Mouse (Mus musculus): ENCODE data around the gene Gm47996. TPM values are rescaled to one million over a fixed set of nuclear protein-coding genes. Genes with fewer than 3 reads are reported as not detected.
"Not testable (repeated sequence)": the region's sequence is repeated elsewhere in the genome, so short reads cannot be mapped to it uniquely, and the experiment has no call there.

Gene Gm47996
- polyA plus RNA-seq, 1 experiment from 2014 or later = not detected

DNA sequence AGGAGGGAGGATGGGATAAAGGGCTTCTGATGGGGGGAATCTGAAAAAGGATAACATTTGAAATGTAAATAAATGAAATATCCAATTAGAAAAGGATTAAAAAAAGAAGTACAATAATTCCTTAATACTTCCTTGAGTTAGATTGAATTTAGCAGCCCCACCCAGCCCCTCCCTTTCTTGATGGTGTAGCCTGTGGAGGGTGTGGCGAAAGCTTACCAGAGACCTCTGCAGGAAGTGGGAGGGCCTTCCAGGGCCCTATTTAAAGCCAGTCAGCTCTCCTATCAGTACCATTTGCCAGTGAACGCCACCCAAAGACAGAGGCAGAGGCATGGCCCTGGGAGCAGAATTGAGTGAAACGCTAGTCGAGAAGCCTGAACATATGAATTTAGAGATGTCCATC lies 11.8 kb upstream of the Gm47996 start, which contains the start of gene Gm47995:
TSS of gene Gm47995 (plus strand) at position 329 of the 400 bp plus-strand sequence.
- H3K9me3 ChIP-seq (replicated peaks; ENCODE audit: control insufficient read depth, low read length); H3K4me1 ChIP-seq (ENCODE audit: control insufficient read depth, insufficient read depth, low read length); DNase-seq (ENCODE audit: low spot score); H3K4me3 ChIP-seq (ENCODE audit: low read depth, low read length); ATAC-seq; H3K27ac ChIP-seq (ENCODE audit: low read depth, low read length); H3K36me3 ChIP-seq (ENCODE audit: control insufficient read depth, insufficient read depth, low read length); H3K4me2 ChIP-seq (ENCODE audit: low read length); H3K27me3 ChIP-seq (replicated peaks; ENCODE audit: control insufficient read depth, insufficient read depth, low read length); H3K9ac ChIP-seq (ENCODE audit: low read length): not testable (repeated sequence)
- 67% methylated on average over 2 of the region's 4 CpGs for WGBS

DNA sequence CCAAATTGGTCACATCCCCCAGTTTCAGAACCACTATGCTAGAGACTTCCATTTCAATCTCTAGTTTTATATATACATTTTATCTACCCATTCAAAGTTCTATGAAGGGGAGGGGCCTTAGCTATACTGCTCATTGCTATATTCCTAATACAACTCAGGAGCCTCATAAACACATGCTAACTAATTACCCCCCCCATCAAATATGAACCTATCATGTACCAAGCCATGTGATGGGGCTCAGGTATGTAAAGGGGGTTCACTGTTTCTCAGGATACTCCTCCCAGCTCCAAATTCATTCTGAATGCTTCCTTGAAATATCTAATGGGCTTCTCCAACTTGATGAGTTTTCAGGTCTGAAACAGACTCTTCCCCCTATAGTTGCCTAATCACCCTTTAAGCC lies 9.3 kb upstream of the Gm47996 start:
- H3K4me3 ChIP-seq (ENCODE audit: low read depth, low read length) = not testable (repeated sequence)

GRCm38 (mm10) chr1:151202771-151203170 lies 7.2 kb upstream of the Gm47996 start:
- 81% methylated on average over 3 of the region's 5 CpGs for WGBS
- not testable (repeated sequence) for H3K9ac ChIP-seq (ENCODE audit: low read length); H3K4me2 ChIP-seq (ENCODE audit: low read length); H3K9me3 ChIP-seq (replicated peaks; ENCODE audit: control insufficient read depth, low read length); DNase-seq (ENCODE audit: low spot score); H3K27ac ChIP-seq (ENCODE audit: low read depth, low read length); H3K4me1 ChIP-seq (ENCODE audit: control insufficient read depth, insufficient read depth, low read length); H3K4me3 ChIP-seq (ENCODE audit: low read depth, low read length); H3K36me3 ChIP-seq (ENCODE audit: control insufficient read depth, insufficient read depth, low read length); H3K27me3 ChIP-seq (replicated peaks; ENCODE audit: control insufficient read depth, insufficient read depth, low read length); ATAC-seq

More for the DNA sequence above, 9.3 kb upstream of the Gm47996 start:
- not testable (repeated sequence) for ATAC-seq; H3K9ac ChIP-seq (ENCODE audit: low read length); DNase-seq (ENCODE audit: low spot score); H3K36me3 ChIP-seq (ENCODE audit: control insufficient read depth, insufficient read depth, low read length); H3K27me3 ChIP-seq (replicated peaks; ENCODE audit: control insufficient read depth, insufficient read depth, low read length); H3K4me1 ChIP-seq (ENCODE audit: control insufficient read depth, insufficient read depth, low read length); H3K4me2 ChIP-seq (ENCODE audit: low read length); H3K9me3 ChIP-seq (replicated peaks; ENCODE audit: control insufficient read depth, low read length); H3K27ac ChIP-seq (ENCODE audit: low read depth, low read length)

DNA sequence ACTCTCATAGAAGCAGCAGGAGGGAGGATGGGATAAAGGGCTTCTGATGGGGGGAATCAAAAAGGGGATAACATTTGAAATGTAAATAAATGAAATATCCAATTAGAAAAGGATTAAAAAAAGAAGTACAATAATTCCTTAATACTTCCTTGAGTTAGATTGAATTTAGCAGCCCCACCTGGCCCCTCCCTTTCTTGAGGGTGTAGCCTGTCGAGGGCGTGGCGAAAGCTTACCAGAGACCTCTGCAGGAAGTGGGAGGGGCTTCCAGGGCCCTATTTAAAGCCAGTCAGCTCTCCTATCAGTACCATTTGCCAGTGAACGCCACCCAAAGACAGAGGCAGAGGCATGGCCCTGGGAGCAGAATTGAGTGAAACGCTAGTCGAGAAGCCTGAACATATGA lies 6.1 kb upstream of the Gm47996 start, which contains the start of gene 3110040M04Rik:
TSS of gene 3110040M04Rik (plus strand) at position 304 of the 400 bp plus-strand sequence.
- ATAC-seq; H3K27ac ChIP-seq (ENCODE audit: low read depth, low read length); H3K27me3 ChIP-seq (replicated peaks; ENCODE audit: control insufficient read depth, insufficient read depth, low read length); H3K36me3 ChIP-seq (ENCODE audit: control insufficient read depth, insufficient read depth, low read length); DNase-seq (ENCODE audit: low spot score); H3K4me1 ChIP-seq (ENCODE audit: control insufficient read depth, insufficient read depth, low read length); H3K4me3 ChIP-seq (ENCODE audit: low read depth, low read length); H3K9me3 ChIP-seq (replicated peaks; ENCODE audit: control insufficient read depth, low read length); H3K4me2 ChIP-seq (ENCODE audit: low read length); H3K9ac ChIP-seq (ENCODE audit: low read length): not testable (repeated sequence)
- no CpG with 5 or more reads among the region's 6 CpGs for WGBS

GRCm38 (mm10) chr1:151208493-151208892 lies 1.4 kb upstream of the Gm47996 start:
- ATAC-seq; H3K4me1 ChIP-seq (ENCODE audit: control insufficient read depth, insufficient read depth, low read length); H3K36me3 ChIP-seq (ENCODE audit: control insufficient read depth, insufficient read depth, low read length); H3K27me3 ChIP-seq (replicated peaks; ENCODE audit: control insufficient read depth, insufficient read depth, low read length); H3K9ac ChIP-seq (ENCODE audit: low read length); H3K9me3 ChIP-seq (replicated peaks; ENCODE audit: control insufficient read depth, low read length); DNase-seq (ENCODE audit: low spot score); H3K4me2 ChIP-seq (ENCODE audit: low read length); H3K4me3 ChIP-seq (ENCODE audit: low read depth, low read length); H3K27ac ChIP-seq (ENCODE audit: low read depth, low read length): not testable (repeated sequence)
- WGBS = 71% methylated on average over 3 of the region's 5 CpGs

GRCm38 (mm10) chr1:151208944-151209343 lies 987 bp upstream of the Gm47996 start:
- H3K4me1 ChIP-seq (ENCODE audit: control insufficient read depth, insufficient read depth, low read length); H3K9me3 ChIP-seq (replicated peaks; ENCODE audit: control insufficient read depth, low read length); H3K27me3 ChIP-seq (replicated peaks; ENCODE audit: control insufficient read depth, insufficient read depth, low read length); H3K4me2 ChIP-seq (ENCODE audit: low read length); H3K36me3 ChIP-seq (ENCODE audit: control insufficient read depth, insufficient read depth, low read length); H3K9ac ChIP-seq (ENCODE audit: low read length); DNase-seq (ENCODE audit: low spot score); H3K4me3 ChIP-seq (ENCODE audit: low read depth, low read length); ATAC-seq; H3K27ac ChIP-seq (ENCODE audit: low read depth, low read length): not testable (repeated sequence)

GRCm38 (mm10) chr1:151211666-151212065 lies 1.7 kb downstream of the Gm47996 start:
- H3K27me3 ChIP-seq (replicated peaks; ENCODE audit: control insufficient read depth, insufficient read depth, low read length); H3K9ac ChIP-seq (ENCODE audit: low read length); H3K4me2 ChIP-seq (ENCODE audit: low read length); H3K4me1 ChIP-seq (ENCODE audit: control insufficient read depth, insufficient read depth, low read length); DNase-seq (ENCODE audit: low spot score); H3K27ac ChIP-seq (ENCODE audit: low read depth, low read length); H3K36me3 ChIP-seq (ENCODE audit: control insufficient read depth, insufficient read depth, low read length); H3K9me3 ChIP-seq (replicated peaks; ENCODE audit: control insufficient read depth, low read length); ATAC-seq; H3K4me3 ChIP-seq (ENCODE audit: low read depth, low read length): not testable (repeated sequence)
- WGBS = 93% methylated on average over 5 of the region's 5 CpGs

DNA sequence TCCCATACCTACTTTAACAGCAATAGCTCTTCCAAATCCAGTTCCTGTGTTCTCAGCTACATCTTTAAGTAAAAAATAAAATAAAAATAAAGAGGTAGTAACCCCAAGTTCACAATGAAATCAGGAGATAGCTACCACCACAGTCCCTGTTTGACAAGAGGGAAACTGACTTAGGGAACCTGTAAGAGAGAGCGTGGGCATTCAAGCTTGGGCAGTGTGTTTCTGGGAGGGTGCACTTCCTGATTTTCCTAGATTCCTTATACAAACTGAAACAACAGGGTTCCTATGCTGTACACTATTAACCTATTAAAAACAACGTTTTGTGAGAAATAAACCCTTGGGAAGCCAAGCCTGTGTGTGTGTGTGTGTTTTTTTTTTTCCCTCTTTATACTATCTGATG lies 4.9 kb downstream of the Gm47996 start:
- H3K4me1 ChIP-seq (ENCODE audit: control insufficient read depth, insufficient read depth, low read length) = no peaks in the 10 kb centered on the region
- H3K4me2 ChIP-seq (ENCODE audit: low read length) = no peak overlapping the region
- 83% methylated on average over 2 of the region's 2 CpGs for WGBS
- DNase-seq (ENCODE audit: low spot score) (no peak), ATAC-seq (no peak)
- no peaks in the 10 kb centered on the region for H3K36me3 ChIP-seq (ENCODE audit: control insufficient read depth, insufficient read depth, low read length)
- no peaks in the 10 kb centered on the region for H3K9me3 ChIP-seq (replicated peaks; ENCODE audit: control insufficient read depth, low read length)
- H3K9ac ChIP-seq (ENCODE audit: low read length) = no peak overlapping the region
- no peaks in the 10 kb centered on the region for H3K27me3 ChIP-seq (replicated peaks; ENCODE audit: control insufficient read depth, insufficient read depth, low read length)
- H3K27ac ChIP-seq (ENCODE audit: low read depth, low read length) = no peak overlapping the region
- no peak overlapping the region for H3K4me3 ChIP-seq (ENCODE audit: low read depth, low read length)

DNA sequence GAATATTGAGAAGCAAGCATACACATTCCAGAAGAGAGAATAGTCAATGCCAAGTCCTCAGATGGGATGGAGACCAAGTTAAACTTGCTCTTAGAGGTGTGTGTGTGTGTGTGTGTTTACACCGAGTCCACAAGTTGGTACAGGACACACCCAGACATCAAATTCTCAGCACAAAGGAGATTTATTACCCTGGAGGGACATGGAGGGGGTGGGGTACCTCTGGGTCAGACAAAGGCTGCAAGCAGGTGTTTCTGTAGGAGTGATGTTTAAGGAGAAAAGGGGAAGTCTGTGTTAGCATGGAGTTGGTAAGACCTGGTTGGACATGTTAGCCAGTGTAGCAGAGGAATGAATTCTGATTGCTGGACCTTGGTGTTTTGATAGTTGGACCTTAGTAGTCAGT lies 6.1 kb downstream of the Gm47996 start:
- no peaks in the 10 kb centered on the region for H3K27me3 ChIP-seq (replicated peaks; ENCODE audit: control insufficient read depth, insufficient read depth, low read length)
- 75% methylated on average over 1 of the region's 1 CpGs for WGBS
- no peak overlapping the region for H3K27ac ChIP-seq (ENCODE audit: low read depth, low read length)
- no peak overlapping the region for H3K4me3 ChIP-seq (ENCODE audit: low read depth, low read length)
- DNase-seq (ENCODE audit: low spot score) (no peak), ATAC-seq (no peak)
- H3K9me3 ChIP-seq (replicated peaks; ENCODE audit: control insufficient read depth, low read length) = no peaks in the 10 kb centered on the region
- H3K9ac ChIP-seq (ENCODE audit: low read length) = no peak overlapping the region
- H3K4me2 ChIP-seq (ENCODE audit: low read length) = no peak overlapping the region
- no peaks in the 10 kb centered on the region for H3K4me1 ChIP-seq (ENCODE audit: control insufficient read depth, insufficient read depth, low read length)
- H3K36me3 ChIP-seq (ENCODE audit: control insufficient read depth, insufficient read depth, low read length) = no peaks in the 10 kb centered on the region
